23 mouse cellular contexts compared by ENCODE assay signal in genomic region chr3:25412003-25412402, GRCm38 (mm10).
DNase-seq lines count a peak whose midpoint lies in the region; ATAC-seq and TF ChIP-seq lines count a peak whose summit lies in the region.
"Had no signal": no experiment of that assay in that cellular context is flagged by ENCODE, and none has a peak within 500 bp of the region (broad histone marks: within the 10 kb centered on the region; RNA-seq: fewer than 3 reads in every experiment).

No protein-coding gene starts in this region.

- ATAC-seq in heart, postnatal 0 days (ENCODE audit: insufficient read depth, low read depth): no peak
- no peak for ATAC-seq in forebrain, embryonic 12.5 days (ENCODE audit: low FRiP score)
- no peak for ATAC-seq in midbrain, embryonic 14.5 days (ENCODE audit: low FRiP score, low TSS enrichment)
- ATAC-seq: activated CD4-positive, CD25-positive, alpha-beta regulatory T cell, adult 4 months; CD4-positive, CD25-positive, alpha-beta regulatory T cell, adult 4 months; Patski had no signal

- no peaks in the 10 kb centered on the region for H3K79me2 ChIP-seq in MEL (ENCODE audit: control insufficient read depth, insufficient read depth, low read length, poor library complexity)

- TF ChIP-seq POLR2A in MEL (IDR thresholded peaks at IDR 0.05; ENCODE audit: control insufficient read depth in 1 of 2, insufficient read depth in 1 of 2, low read depth in 1 of 2, low read length in 2 of 2, poor library complexity in 1 of 2): peak in 1 of 2 experiments; percentile 42; a peak in 1 of 4 replicates

- no peaks in the 10 kb centered on the region for H3K4me1 ChIP-seq in heart, postnatal 0 days (ENCODE audit: control insufficient read depth, insufficient read depth)
- H3K4me1 ChIP-seq in MEL (ENCODE audit: control insufficient read depth in 1 of 2, insufficient read depth in 2 of 2, low read length in 2 of 2): no peaks in the 10 kb centered on the region
- no peaks in the 10 kb centered on the region for H3K4me1 ChIP-seq in forebrain, embryonic 12.5 days
- no peaks in the 10 kb centered on the region for H3K4me1 ChIP-seq in midbrain, embryonic 14.5 days (ENCODE audit: control insufficient read depth, insufficient read depth, low read length)

- TF ChIP-seq EP300 in heart, postnatal 0 days (IDR thresholded peaks at IDR 0.05; ENCODE audit: low read depth): no peak
- peak; percentile 66 to 75; a peak in 3 of 4 replicates for TF ChIP-seq EP300 in MEL (IDR thresholded peaks at IDR 0.05; ENCODE audit: low read depth in 1 of 2, low read length in 2 of 2)

- no peak overlapping the region for H3K27ac ChIP-seq in heart, postnatal 0 days (ENCODE audit: low read depth)
- H3K27ac ChIP-seq in MEL (ENCODE audit: control insufficient read depth, low read depth, low read length): peak overlapping the region; percentile 95
- no peak overlapping the region for H3K27ac ChIP-seq in forebrain, embryonic 12.5 days
- H3K27ac ChIP-seq in midbrain, embryonic 14.5 days (replicated peaks; ENCODE audit: low read depth, low read length): no peak overlapping the region

- no peak for TF ChIP-seq CTCF in heart, postnatal 0 days (IDR thresholded peaks at IDR 0.05; ENCODE audit: low read depth)
- TF ChIP-seq CTCF in MEL (IDR thresholded peaks at IDR 0.05 in 2 of 3, conservative IDR thresholded peaks at IDR 0.05 in 1 of 3; ENCODE audit: control insufficient read depth in 1 of 3, insufficient read depth in 1 of 3, low read depth in 2 of 3, low read length in 3 of 3, poor library complexity in 1 of 3, severe bottlenecking in 1 of 3): no peak

- peak; percentile 10 for DNase-seq in heart, postnatal 0 days (ENCODE audit: low spot score)
- DNase-seq in heart, adult 11 months: no peak
- DNase-seq in MEL (ENCODE audit: low read depth, low spot score): peak; percentile 83
- peak; percentile 70 for DNase-seq in MEL-GATA-1-ER (ENCODE audit: extremely low read depth, low read depth)
- DNase-seq in midbrain, embryonic 14.5 days: no peak
- DNase-seq: adrenal gland, adult 2 months; adrenal gland, adult 8-10 months; adrenal gland, postnatal 10 days; adrenal gland, postnatal 14 days; adrenal gland, postnatal 25 days; adrenal gland, postnatal 36 days; B cell, adult 2 months; cerebellum, adult 11 months; cerebellum, adult 11-12 months; cerebellum, adult 18-20 months; cerebellum, adult 2 months; cerebellum, adult 8-10 months had no signal

- H3K9ac ChIP-seq in heart, postnatal 0 days (replicated peaks; ENCODE audit: low read depth, low read length): no peak overlapping the region
- H3K9ac ChIP-seq in MEL (ENCODE audit: control insufficient read depth, low read depth, low read length, poor library complexity, severe bottlenecking): peak overlapping the region; percentile 58
- no peak overlapping the region for H3K9ac ChIP-seq in forebrain, embryonic 12.5 days
- H3K9ac ChIP-seq in midbrain, embryonic 14.5 days (replicated peaks; ENCODE audit: low read length): no peak overlapping the region

- no peaks in the 10 kb centered on the region for H3K27me3 ChIP-seq in heart, postnatal 0 days (ENCODE audit: control insufficient read depth, insufficient read depth, low read length)
- no peaks in the 10 kb centered on the region for H3K27me3 ChIP-seq in MEL (ENCODE audit: control insufficient read depth in 1 of 2, insufficient read depth in 2 of 2, low read length in 2 of 2)
- H3K27me3 ChIP-seq in forebrain, embryonic 12.5 days: no peaks in the 10 kb centered on the region
- no peaks in the 10 kb centered on the region for H3K27me3 ChIP-seq in midbrain, embryonic 14.5 days (ENCODE audit: control insufficient read depth, insufficient read depth, low read length)
- H3K27me3 ChIP-seq: CH12.LX, Patski had no signal

- WGBS in heart, postnatal 0 days: 51% methylated on average over 4 of the region's 4 CpGs
- 92% methylated on average over 4 of the region's 4 CpGs for WGBS in forebrain, embryonic 12.5 days
- 93% methylated on average over 4 of the region's 4 CpGs for WGBS in midbrain, embryonic 14.5 days

- no peak for TF ChIP-seq RAD21 in MEL (IDR thresholded peaks at IDR 0.05; ENCODE audit: low read depth, low read length)

- no peak overlapping the region for H3K4me2 ChIP-seq in heart, postnatal 0 days (ENCODE audit: low read depth, low read length)
- no peak overlapping the region for H3K4me2 ChIP-seq in forebrain, embryonic 12.5 days
- H3K4me2 ChIP-seq in midbrain, embryonic 14.5 days (ENCODE audit: low read length): no peak overlapping the region

- peaks cover 4% of the 10 kb centered on the region; the same call in 1 of the 2 replicates for H3K9me3 ChIP-seq in heart, postnatal 0 days (replicated peaks; ENCODE audit: control insufficient read depth, low read length)
- no peaks in the 10 kb centered on the region for H3K9me3 ChIP-seq in MEL (replicated peaks; ENCODE audit: insufficient read depth, low read length)
- H3K9me3 ChIP-seq in forebrain, embryonic 12.5 days: no peaks in the 10 kb centered on the region
- no peaks in the 10 kb centered on the region for H3K9me3 ChIP-seq in midbrain, embryonic 14.5 days (ENCODE audit: control insufficient read depth, low read length)
- H3K9me3 ChIP-seq: G1E had no signal

- H3K36me3 ChIP-seq in heart, postnatal 0 days (replicated peaks; ENCODE audit: control insufficient read depth, insufficient read depth, low read length): no peaks in the 10 kb centered on the region
- H3K36me3 ChIP-seq in MEL (ENCODE audit: control insufficient read depth in 1 of 2, insufficient read depth in 2 of 2, low read length in 2 of 2): peaks cover 0 to 4% of the 10 kb centered on the region in 2 experiments; a peak in 1 of 4 replicates
- H3K36me3 ChIP-seq in forebrain, embryonic 12.5 days (replicated peaks): no peaks in the 10 kb centered on the region
- H3K36me3 ChIP-seq in midbrain, embryonic 14.5 days (ENCODE audit: control insufficient read depth, insufficient read depth, low read length): no peaks in the 10 kb centered on the region
- H3K36me3 ChIP-seq: G1E had no signal

- no peak overlapping the region for H3K4me3 ChIP-seq in heart, postnatal 0 days (ENCODE audit: low read depth, low read length)
- H3K4me3 ChIP-seq in MEL (ENCODE audit: control insufficient read depth in 1 of 2, insufficient read depth in 1 of 2, low read depth in 2 of 2, low read length in 2 of 2): peak overlapping the region; percentile 70 to 72
- H3K4me3 ChIP-seq in forebrain, embryonic 12.5 days (replicated peaks): no peak overlapping the region
- no peak overlapping the region for H3K4me3 ChIP-seq in midbrain, embryonic 14.5 days (replicated peaks; ENCODE audit: low read depth, low read length)

TF ChIP-seq in MEL, 35 proteins besides CTCF, POLR2A, EP300 and RAD21:
- TF ChIP-seq RCOR1 (IDR thresholded peaks at IDR 0.05; ENCODE audit: low read depth, low read length): peak; percentile 59; the same call in 1 of the 2 replicates
- TF ChIP-seq MYC (IDR thresholded peaks at IDR 0.05; ENCODE audit: low read depth, low read length): no peak
- 0 out of 2 replicates have a peak, but pooled peaks have one; percentile 16 for TF ChIP-seq TBP (IDR thresholded peaks at IDR 0.05; ENCODE audit: low read depth, low read length)
- TF ChIP-seq GATA1 (IDR thresholded peaks at IDR 0.05; ENCODE audit: low read depth, low read length): peak; percentile 84
- TF ChIP-seq TAL1 (IDR thresholded peaks at IDR 0.05; ENCODE audit: low read length): no peak
- TF ChIP-seq NELFE (IDR thresholded peaks at IDR 0.05; ENCODE audit: low read depth, low read length): 0 out of 2 replicates have a peak, but pooled peaks have one; percentile 32
- 0 out of 2 replicates have a peak, but pooled peaks have one; percentile 29 for TF ChIP-seq TCF12 (IDR thresholded peaks at IDR 0.05; ENCODE audit: low read depth, low read length)
- no peak for TF ChIP-seq MAZ (IDR thresholded peaks at IDR 0.05; ENCODE audit: low read depth, low read length)
- peak; percentile 75 for TF ChIP-seq ETS1 (IDR thresholded peaks at IDR 0.05; ENCODE audit: low read depth, low read length)
- no peak for TF ChIP-seq MAFK (IDR thresholded peaks at IDR 0.05; ENCODE audit: borderline replicate concordance, low read depth, low read length)
- TF ChIP-seq ELF1 (IDR thresholded peaks at IDR 0.05; ENCODE audit: low read depth, low read length): no peak

Comparison
In these comparisons a context has a peak if more than half of its experiments do, and no peak if none do; other contexts are left out.
1. DNase-seq: peak in heart, postnatal 0 days (single experiment), MEL (single experiment) and MEL-GATA-1-ER (single experiment); none in heart, adult 11 months (single experiment) and midbrain, embryonic 14.5 days (single experiment).
2. H3K4me3 ChIP-seq: peak in MEL (2 of 2); none in heart, postnatal 0 days (single experiment), forebrain, embryonic 12.5 days (single experiment) and midbrain, embryonic 14.5 days (single experiment).